Mouse (Mus musculus): ENCODE results near the gene Appl1.

- no peak for TF ChIP-seq POLR2A (IDR thresholded peaks at IDR 0.05; ENCODE audit: borderline replicate concordance, low read depth, low read length)
- TF ChIP-seq CTCF (IDR thresholded peaks at IDR 0.05; ENCODE audit: low read depth, low read length) = no peak
These were observed 34.9 kb upstream of the Appl1 start for GRCm38 (mm10) chr14:27005937-27006336.

All from bone marrow macrophage, adult 2 months (primary cell).